Mouse (Mus musculus) heart, embryonic 14.5 days (tissue): Measurements from ENCODE around the gene Rhbdd2. TPM values are rescaled to one million over a fixed set of nuclear protein-coding genes. Genes with fewer than 3 reads are reported as not detected.

Experiments
- polyA plus RNA-seq: library from polyadenylated mRNA; unstranded; fragments of >200 nt; fragmentation: Nextera tagmentation; extraction: Ambion mirVana; gene quantifications from 2 replicates; pipeline ENCODE4 v1.2.1, GENCODE M21; 2014

Rhbdd2 gene
- polyA plus RNA-seq, 1 experiment from 2014 or later: 36.7 TPM

Other genes starting within 250 kb of the Rhbdd2 start
- gene Pom121, start 238.1 kb upstream of the Rhbdd2 start, polyA plus RNA-seq: 8.2 and 10.7 TPM in 2 replicates
- 30.2 and 31.7 TPM in 2 replicates for gene Hip1, start 87.5 kb upstream of the Rhbdd2 start, polyA plus RNA-seq
- not detected in 2 replicates for gene Ccl26, start 69.0 kb upstream of the Rhbdd2 start, polyA plus RNA-seq
- 0.51 and 0.66 TPM in 2 replicates for gene Ccl24, start 59.6 kb upstream of the Rhbdd2 start, polyA plus RNA-seq
- gene Por, start 37.4 kb downstream of the Rhbdd2 start, polyA plus RNA-seq: 33.2 and 34.9 TPM in 2 replicates
- gene Tmem120a, start 111.8 kb downstream of the Rhbdd2 start, polyA plus RNA-seq: 34.1 and 34.6 TPM in 2 replicates
- 0.26 and 0.42 TPM in 2 replicates for gene Styxl1, start 145.8 kb downstream of the Rhbdd2 start, polyA plus RNA-seq
- 1,172 and 1,176 TPM in 2 replicates for gene Mdh2, start 145.9 kb downstream of the Rhbdd2 start, polyA plus RNA-seq
- 0.15 TPM in 1 of 2 replicates, not detected in the other for gene Srrm3, start 174.3 kb downstream of the Rhbdd2 start, polyA plus RNA-seq